Mouse (Mus musculus) telencephalon, adult 2 months (tissue): ENCODE data around the gene Efna3.
A peak's percentile ranks its signal among the peaks of the same experiment; 100 is the strongest.

Experiments
- DNase-seq: peaks from one replicate; pipeline ENCODE4 v3.0.0-alpha.2; 2011; ENCODE audit warnings: low read depth, low spot score

The Efna3 gene

GRCm38 (mm10) chr3:89322514-89323165 lies at the start of gene Efna3:
Gene Efna3, minus strand, starts transcription at chr3:89322965.
- DNase-seq = peak; percentile 81

DNA sequence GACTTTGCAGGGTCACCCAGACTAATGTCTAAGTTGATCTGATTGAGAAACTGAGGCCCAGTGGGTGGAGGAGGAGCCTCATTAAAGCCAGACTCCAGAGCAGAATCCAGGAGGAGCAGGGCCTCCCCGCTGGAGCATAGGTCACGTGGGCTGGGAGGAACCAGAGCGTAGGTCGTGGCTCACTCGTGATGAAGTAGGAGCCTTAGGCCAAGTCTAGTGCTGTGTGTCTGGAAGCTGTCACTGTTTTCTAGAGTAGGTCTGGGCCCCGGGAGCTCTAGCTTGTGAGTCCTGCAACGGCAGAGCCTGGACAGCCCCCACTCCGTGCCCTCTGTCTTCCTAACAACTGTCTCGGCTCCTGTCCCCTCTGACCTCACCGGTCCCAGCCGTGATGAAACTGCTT lies 44.6 kb upstream of the Efna3 start:
- no peak for DNase-seq

DNA sequence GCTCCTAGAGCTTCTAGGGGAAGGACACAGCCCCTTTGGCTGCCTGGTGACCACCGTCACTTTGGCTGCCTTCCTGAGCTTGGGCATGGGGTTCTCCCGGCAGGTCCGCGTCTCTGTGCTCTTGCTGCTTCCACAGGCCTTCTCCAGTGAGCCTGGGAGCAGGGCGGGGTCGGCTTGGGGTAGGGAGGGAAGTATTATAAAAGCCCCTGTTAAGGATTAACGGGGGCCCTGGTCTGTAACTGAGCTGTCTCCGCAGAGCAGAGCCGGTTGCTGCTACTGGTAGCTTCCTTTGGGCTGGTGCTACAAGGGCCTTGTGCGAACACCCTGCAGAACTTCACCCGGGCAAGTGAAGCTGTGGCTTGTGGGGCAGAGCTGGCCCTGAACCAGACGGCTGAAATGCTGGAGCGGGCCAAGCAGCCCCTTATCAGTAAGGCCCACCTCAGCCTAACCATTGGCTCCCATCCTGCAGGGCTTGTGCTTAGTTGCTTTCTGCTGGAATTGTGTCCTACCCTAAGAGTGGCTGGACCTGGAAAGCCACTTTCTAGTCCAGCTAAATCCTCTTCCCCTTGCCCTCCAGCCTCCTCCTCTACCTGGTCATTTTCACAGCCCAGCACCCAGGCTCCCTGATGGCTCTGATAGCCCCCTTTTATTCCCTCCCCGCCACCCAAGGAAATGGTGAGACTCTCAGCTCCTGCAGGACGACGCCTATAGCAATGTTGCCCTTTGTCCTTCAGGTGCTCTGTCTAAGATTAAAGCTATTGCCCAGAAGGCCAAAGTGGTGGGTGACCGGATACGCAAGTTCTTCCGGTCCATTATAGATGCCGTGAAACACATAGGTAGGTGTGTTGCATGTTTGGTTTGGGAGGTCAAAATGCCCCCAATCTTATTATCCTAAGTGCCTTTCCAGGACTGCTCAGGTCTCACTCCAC lies 43.0 kb upstream of the Efna3 start:
- no peak for DNase-seq

GRCm38 (mm10) chr3:89365153-89365485 lies 42.4 kb upstream of the Efna3 start, which contains the start of gene Dcst1:
Gene Dcst1, minus strand, starts transcription at chr3:89365253.
- DNase-seq = no peak

DNA sequence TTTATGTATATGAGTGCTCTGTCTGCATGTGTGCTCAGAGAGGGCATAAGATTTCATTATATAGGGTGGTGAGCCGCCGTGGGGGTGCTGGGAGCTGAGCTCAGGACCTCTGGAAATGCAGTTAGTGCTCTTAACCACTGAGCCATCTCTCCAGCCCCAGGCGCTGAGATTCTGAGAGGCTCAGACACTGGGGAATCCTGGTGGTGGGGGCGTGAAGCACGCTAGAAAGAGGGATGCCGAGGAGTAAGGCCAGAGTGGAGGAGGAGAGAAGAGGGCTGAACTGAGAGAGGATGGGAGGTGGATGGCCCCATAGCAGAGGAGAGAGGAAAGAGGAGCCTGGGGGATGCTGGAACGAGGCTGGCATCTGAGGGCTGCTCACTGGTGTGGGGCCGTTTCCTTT lies 41.9 kb upstream of the Efna3 start:
- DNase-seq = no peak

- no peak for DNase-seq
These were observed 38.9 kb upstream of the Efna3 start, which contains the start of gene Dcst2 for GRCm38 (mm10) chr3:89361675-89362074. Gene Dcst2, plus strand, starts transcription at chr3:89361975.

- no peak for DNase-seq
These were observed 37.5 kb upstream of the Efna3 start for GRCm38 (mm10) chr3:89360237-89360636.

- no peak for DNase-seq
These were observed 36.9 kb upstream of the Efna3 start for GRCm38 (mm10) chr3:89359630-89360029.

GRCm38 (mm10) chr3:89356029-89356428 lies 33.3 kb upstream of the Efna3 start:
- no peak for DNase-seq

DNA sequence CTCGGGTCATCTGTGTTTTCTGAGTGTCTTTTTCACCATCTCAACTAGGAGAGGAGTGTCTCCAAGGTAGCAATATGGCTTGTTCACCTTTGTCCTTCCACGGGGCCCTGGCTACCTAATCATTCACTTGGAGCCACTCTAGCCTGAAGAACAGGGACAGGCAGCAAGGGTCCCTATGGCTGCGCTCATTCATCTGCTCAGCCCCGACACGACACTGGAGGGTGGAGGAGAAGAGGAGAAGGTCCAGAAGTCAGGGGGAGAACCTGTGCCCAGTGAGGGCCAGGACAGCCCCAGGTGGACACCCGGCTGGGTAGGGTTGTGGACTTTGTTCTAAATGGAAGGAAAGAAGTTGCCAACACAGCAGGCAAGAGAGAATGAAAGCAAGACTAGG lies 32.7 kb upstream of the Efna3 start:
- DNase-seq = no peak

GRCm38 (mm10) chr3:89354816-89355511 lies 32.2 kb upstream of the Efna3 start:
- no peak for DNase-seq

DNA sequence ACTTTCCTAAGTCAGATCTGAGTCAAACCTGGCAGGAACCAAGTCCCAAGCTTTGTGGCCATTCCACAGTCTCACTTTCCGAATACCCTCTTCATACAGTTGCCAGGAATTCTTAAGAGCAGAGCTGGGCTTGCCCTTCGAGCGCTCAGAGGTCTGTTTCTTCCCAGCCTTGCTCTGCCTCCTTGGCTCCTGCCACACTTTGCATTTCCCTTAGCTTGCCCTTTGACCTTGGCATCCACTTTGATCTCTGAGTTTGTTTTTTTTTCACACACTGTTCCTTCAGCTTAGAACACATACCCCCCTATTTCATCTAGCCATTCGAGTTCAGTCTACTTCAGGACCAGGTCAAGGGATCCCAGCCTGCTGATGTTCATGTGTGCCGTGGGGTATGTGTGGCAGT lies 28.5 kb upstream of the Efna3 start:
- DNase-seq = no peak

DNA sequence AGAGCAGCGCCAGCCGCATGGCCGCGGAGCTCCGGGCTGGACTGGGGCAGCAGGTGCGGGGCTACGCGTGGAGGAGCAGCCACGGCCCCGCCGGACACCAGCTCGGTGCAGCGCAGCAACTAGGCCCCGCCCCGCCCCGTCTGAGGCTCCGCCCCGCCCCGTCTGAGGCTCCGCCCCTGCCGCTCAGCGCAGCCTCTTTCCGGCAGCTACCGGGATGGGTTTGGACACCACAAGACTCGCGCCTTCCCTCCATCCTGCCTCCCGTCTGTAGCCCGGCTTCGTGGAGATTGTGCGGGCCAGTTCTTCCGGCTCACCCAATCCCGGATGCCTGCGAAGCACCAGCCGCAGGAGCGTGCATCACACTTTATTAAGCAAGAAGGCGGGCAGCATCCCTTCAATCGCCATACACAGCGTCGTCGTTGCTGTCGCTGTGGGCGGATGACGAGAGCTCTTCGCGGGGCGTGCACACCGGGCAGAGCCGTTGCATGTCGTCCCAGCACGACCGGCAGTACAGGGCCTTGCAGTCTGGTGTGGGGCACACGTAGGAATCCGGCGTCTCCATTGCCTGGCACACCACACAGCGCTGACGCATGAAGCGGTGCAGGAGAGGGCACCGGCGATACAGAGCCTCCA lies 27.2 kb upstream of the Efna3 start, which contains the start of gene Adam15:
TSS of gene Adam15 (minus strand) at position 128 of the 633 bp plus-strand sequence.
- DNase-seq = peak; percentile 67

DNA sequence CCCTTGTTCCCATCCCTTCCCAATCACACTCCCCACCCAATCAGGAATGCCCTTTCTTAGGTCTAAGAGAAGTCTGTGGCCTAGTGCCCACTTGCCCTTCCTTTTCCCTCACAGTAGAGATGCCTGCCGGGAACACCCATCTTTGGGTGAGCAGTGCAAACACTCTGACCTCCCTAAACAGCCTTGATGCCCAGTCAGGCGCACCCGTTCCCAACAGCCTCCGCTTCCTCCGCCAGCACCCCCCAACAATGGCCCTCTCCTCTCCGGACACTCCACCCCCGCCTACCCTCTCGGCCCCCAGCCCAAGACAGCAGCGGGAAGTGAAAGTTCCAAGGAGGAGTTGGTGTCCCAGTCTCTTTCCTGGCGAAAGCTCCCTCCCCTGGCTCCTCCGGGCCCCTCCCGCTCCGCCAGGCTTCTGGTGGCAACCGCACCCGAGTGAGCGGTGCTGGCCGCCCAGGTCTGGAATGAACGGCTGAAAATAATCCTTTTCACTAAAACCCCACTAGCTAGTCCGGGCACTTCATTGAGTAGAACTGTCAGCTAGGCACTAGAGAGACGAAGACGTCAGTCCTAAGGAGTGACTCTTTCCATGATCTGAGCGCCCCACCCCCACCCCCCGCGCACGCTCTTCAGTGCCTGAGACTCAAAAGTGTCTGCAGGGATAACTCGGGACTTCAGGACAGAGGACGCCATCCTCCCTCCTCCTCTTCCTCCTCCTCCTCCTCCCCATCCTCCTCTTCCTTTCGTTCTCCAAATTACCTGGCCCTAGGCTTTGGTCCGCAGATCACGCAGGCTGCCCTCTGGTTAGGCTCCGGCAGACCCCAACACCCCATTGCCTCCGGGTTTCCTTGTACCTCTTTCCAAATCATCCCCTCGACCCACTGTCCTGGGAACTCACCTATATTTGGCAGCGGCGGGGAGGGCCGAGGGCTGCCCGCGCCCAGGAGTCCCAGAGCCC lies 26.4 kb upstream of the Efna3 start:
- no peak for DNase-seq

- no peak for DNase-seq
These were observed 25.2 kb upstream of the Efna3 start for GRCm38 (mm10) chr3:89347916-89348315.

GRCm38 (mm10) chr3:89346815-89347540 lies 24.2 kb upstream of the Efna3 start:
- no peak for DNase-seq

- DNase-seq = no peak
These were observed 20.5 kb upstream of the Efna3 start for GRCm38 (mm10) chr3:89343279-89343678.

GRCm38 (mm10) chr3:89341794-89342193 lies 19.0 kb upstream of the Efna3 start:
- DNase-seq = no peak

- no peak for DNase-seq
These were observed 17.7 kb upstream of the Efna3 start for GRCm38 (mm10) chr3:89340465-89340864.

GRCm38 (mm10) chr3:89339416-89339815 lies 16.7 kb upstream of the Efna3 start:
- DNase-seq = no peak
